Mouse (Mus musculus): ENCODE measurements at regions not wholly inside any gene's neighbourhood (a gene's known extent, or its start where the extent isn't known, plus 50 kb on each side); places are given as distances from the start of the nearest gene placed in this dataset.

DNA sequence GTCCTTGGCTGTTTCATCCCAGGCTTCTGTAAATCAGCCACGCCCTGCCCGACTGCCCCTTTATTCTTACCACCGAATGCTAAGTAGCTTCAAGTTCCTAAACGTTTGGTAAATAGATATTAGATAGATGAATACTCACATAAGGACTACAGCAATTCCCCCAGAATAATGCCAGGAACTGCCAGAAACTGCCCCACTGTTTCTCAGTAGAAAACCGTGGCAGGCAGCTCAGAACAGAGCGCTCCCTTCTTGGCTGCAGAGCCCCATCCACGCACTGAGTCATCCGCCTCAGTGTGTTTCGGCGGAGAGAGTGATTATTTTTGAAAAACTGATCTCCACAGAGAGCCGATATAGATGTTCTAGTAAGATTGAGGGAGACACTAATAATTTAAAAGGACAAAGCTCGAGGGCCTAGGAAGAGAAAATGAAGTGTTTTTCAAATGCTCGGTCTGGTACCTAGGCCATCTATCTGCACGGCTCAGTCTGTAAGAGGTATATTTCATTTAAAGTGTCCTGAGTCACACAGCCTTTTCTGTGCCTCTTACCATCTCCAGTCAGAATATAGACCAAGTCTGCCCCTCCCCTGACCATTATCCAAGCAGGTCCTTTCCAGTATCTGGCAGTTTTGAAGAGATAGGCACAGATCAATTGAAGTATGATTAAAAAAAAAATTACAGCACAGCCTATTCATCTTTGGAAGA is 94.4 kb upstream of the Gm47985 start:
- TF ChIP-seq CTCF (IDR thresholded peaks at IDR 0.05; ENCODE audit: low read depth, low read length): no peak
- TF ChIP-seq POLR2A (IDR thresholded peaks at IDR 0.05; ENCODE audit: borderline replicate concordance, low read depth, low read length): no peak
- Histone ChIP-seq H3K4me1 (ENCODE audit: control insufficient read depth, insufficient read depth, low read length) (no peaks in the 10 kb centered on the region), H3K4me3 (ENCODE audit: insufficient read depth, low read length) (no peak overlapping the region), H3K27ac (ENCODE audit: insufficient read depth, low read depth, low read length) (no peak overlapping the region)

DNA sequence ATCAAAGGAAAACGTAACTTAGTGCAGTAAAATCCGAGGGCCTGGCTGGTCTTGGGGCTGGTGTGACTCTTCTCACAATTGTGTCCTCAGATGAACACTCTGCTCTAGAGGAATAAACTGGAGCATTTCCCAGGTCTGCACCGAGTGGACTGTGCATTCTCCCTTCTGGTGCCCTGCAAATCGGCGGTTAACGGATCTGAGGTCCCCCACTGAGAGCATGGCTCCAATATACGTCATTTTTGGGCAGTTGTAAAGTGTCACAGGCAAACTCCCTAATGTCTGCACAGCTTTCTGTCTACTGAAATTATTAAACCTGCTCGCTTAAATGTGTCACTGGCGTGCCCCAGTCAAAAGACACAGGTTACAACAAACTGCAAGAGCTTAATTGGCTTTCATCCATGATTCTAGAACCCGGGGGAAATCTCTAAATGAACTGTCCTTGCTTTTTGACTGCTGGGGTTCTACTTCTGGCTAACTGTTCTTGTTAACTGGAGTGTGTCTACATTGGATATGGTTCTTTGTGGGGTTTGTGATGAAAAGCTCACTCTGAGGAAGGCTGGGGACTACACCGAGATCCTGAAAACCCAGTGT is 93.7 kb upstream of the Gm47985 start:
- H3K4me1 ChIP-seq (ENCODE audit: control insufficient read depth, insufficient read depth, low read length): no peaks in the 10 kb centered on the region
- H3K27ac ChIP-seq (ENCODE audit: insufficient read depth, low read depth, low read length): no peak overlapping the region
- H3K4me3 ChIP-seq (ENCODE audit: insufficient read depth, low read length): no peak overlapping the region
- TF ChIP-seq CTCF (IDR thresholded peaks at IDR 0.05; ENCODE audit: low read depth, low read length): no peak
- no peak for TF ChIP-seq POLR2A (IDR thresholded peaks at IDR 0.05; ENCODE audit: borderline replicate concordance, low read depth, low read length)

DNA sequence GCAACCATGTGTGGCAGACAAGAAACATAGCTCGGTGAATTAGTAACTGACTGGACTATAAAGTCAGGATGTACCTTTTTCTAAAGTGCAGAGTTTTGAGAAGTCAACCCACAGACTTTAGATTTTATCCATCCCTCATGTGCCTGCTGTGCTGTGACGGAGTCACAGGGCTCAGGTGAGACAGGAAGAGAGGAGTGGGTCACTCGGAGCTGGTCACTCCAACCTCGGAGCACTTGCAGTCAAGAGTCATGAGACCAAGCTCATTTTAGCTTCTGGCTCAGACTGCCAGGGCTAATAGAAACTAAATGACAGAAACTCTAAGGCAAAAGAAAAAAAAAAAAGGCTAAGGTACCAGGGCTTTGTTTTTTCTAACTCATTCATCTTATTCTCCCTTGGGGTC is 90.3 kb upstream of the Gm47985 start:
- Histone ChIP-seq H3K27ac (ENCODE audit: insufficient read depth, low read depth, low read length) (no peak overlapping the region), H3K4me1 (ENCODE audit: control insufficient read depth, insufficient read depth, low read length) (peaks cover 5% of the 10 kb centered on the region), H3K4me3 (ENCODE audit: insufficient read depth, low read length) (no peak overlapping the region)
- TF ChIP-seq CTCF (IDR thresholded peaks at IDR 0.05; ENCODE audit: low read depth, low read length) (no peak), POLR2A (IDR thresholded peaks at IDR 0.05; ENCODE audit: borderline replicate concordance, low read depth, low read length) (no peak)

DNA sequence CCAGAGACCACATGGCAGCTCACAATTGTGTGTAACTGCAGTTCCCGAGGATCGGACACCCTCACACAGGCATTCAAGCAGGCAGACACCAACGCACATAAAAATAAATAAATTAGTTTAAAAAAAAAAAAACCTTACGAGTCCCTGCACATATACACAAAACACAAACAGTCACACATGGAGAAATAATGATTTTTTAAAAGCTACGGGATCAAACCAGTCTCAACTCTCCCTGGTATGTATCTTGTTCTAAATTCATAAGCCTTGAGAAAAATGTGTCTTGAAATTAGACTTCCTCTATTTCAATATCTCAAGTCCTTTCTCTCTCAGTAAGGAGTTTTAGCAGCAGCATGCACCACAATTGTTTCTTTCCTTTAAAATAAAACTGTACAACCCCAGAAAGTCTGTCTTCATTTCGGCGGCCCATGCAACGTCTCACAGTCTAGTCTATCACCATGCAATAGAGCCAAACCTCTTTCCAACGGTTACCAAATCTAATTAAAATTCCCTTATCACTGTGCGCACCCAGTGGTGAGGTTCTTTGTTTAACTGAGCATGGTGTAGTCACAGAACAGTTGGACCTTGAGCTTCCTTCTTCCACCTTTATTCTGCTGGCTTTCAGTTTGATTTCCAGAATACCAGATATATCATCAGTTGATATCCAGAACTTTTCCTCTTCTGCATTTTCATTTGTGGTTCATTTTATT is 86.8 kb upstream of the Gm47985 start:
- Histone ChIP-seq H3K4me3 (ENCODE audit: insufficient read depth, low read length) (peak overlapping the region; percentile 6; the same call in 1 of the 2 replicates), H3K27ac (ENCODE audit: insufficient read depth, low read depth, low read length) (peak overlapping the region; percentile 5; the same call in 1 of the 2 replicates), H3K4me1 (ENCODE audit: control insufficient read depth, insufficient read depth, low read length) (peaks cover 5% of the 10 kb centered on the region)
- no peak for TF ChIP-seq CTCF (IDR thresholded peaks at IDR 0.05; ENCODE audit: low read depth, low read length)
- no peak for TF ChIP-seq POLR2A (IDR thresholded peaks at IDR 0.05; ENCODE audit: borderline replicate concordance, low read depth, low read length)

GRCm38 (mm10) chr1:151096079-151096478 is 86.3 kb upstream of the Gm47985 start:
- H3K4me1 ChIP-seq (ENCODE audit: control insufficient read depth, insufficient read depth, low read length): peaks cover 5% of the 10 kb centered on the region
- no peak for TF ChIP-seq CTCF (IDR thresholded peaks at IDR 0.05; ENCODE audit: low read depth, low read length)
- TF ChIP-seq POLR2A (IDR thresholded peaks at IDR 0.05; ENCODE audit: borderline replicate concordance, low read depth, low read length): no peak
- H3K27ac ChIP-seq (ENCODE audit: insufficient read depth, low read depth, low read length): no peak overlapping the region; the same call in 1 of the 2 replicates
- H3K4me3 ChIP-seq (ENCODE audit: insufficient read depth, low read length): peak overlapping the region; percentile 49

DNA sequence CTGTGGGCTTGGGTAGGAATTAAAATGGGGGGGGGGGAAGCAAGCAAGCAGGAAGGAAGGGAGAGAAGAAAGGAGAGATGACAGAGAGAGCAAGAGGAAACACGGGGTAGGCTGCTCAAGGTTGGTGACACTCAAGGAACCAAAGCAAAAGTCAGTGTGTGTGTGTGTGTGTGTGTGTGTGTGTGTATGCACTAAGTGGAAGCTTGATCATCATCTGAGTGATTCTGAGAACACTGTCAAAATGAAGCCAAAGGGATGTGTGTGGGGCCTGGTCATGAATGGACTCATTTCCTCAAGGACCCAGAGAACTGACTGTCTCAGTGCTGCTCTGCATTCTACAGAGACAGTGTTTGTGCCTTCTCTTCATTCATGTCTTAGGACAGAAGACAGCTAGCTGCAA is 84.8 kb upstream of the Gm47985 start:
- no peak overlapping the region for H3K27ac ChIP-seq (ENCODE audit: insufficient read depth, low read depth, low read length)
- H3K4me3 ChIP-seq (ENCODE audit: insufficient read depth, low read length): no peak overlapping the region
- H3K4me1 ChIP-seq (ENCODE audit: control insufficient read depth, insufficient read depth, low read length): peaks cover 5% of the 10 kb centered on the region
- no peak for TF ChIP-seq POLR2A (IDR thresholded peaks at IDR 0.05; ENCODE audit: borderline replicate concordance, low read depth, low read length)
- no peak for TF ChIP-seq CTCF (IDR thresholded peaks at IDR 0.05; ENCODE audit: low read depth, low read length)

DNA sequence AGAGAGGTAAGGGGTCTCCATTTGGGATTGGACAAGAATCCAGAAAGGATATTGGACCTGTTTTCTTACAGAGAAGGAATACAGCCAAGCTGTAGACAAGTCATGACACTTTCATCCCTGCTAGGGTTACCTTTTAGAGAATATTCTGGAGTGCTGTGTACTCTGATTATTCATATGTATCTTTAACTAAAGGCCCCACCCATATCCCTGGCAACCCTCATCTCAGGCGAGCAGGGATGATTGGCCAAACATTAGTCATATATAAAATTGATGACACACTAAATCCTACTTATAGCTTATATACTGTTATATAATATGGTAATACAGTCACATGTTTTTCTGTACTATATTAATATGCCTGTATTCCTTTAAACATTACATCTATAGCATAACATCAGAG is 83.6 kb upstream of the Gm47985 start:
- peaks cover 13% of the 10 kb centered on the region for H3K4me1 ChIP-seq (ENCODE audit: control insufficient read depth, insufficient read depth, low read length)
- no peak for TF ChIP-seq POLR2A (IDR thresholded peaks at IDR 0.05; ENCODE audit: borderline replicate concordance, low read depth, low read length)
- no peak for TF ChIP-seq CTCF (IDR thresholded peaks at IDR 0.05; ENCODE audit: low read depth, low read length)
- H3K4me3 ChIP-seq (ENCODE audit: insufficient read depth, low read length): no peak overlapping the region
- no peak overlapping the region for H3K27ac ChIP-seq (ENCODE audit: insufficient read depth, low read depth, low read length)

- H3K27ac ChIP-seq (ENCODE audit: insufficient read depth, low read depth, low read length): no peak overlapping the region
- no peak overlapping the region for H3K4me3 ChIP-seq (ENCODE audit: insufficient read depth, low read length)
- TF ChIP-seq POLR2A (IDR thresholded peaks at IDR 0.05; ENCODE audit: borderline replicate concordance, low read depth, low read length) (no peak), CTCF (IDR thresholded peaks at IDR 0.05; ENCODE audit: low read depth, low read length) (no peak)
- H3K4me1 ChIP-seq (ENCODE audit: control insufficient read depth, insufficient read depth, low read length): peaks cover 22% of the 10 kb centered on the region
Observed at GRCm38 (mm10) chr1:151100565-151101483, 81.5 kb upstream of the Gm47985 start.

DNA sequence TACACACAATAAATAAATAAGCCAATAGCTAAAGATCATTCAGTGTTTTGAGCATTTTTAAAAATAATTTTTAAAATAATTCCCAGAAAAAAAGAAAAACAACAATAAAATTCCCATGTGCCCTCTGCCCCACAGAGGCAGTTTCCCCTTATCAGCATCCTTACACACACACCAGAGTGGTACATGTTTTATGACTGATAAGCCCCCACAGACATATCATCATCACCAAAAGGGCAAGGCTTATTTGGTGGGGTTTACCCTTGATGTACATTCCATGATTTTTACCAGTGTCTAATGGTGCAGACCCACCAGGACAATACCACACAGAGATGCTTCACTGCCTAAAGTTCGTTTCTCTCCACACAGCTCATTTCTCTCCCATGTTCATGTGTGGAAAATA is 80.8 kb upstream of the Gm47985 start:
- H3K4me1 ChIP-seq (ENCODE audit: control insufficient read depth, insufficient read depth, low read length): peaks cover 20% of the 10 kb centered on the region
- TF ChIP-seq POLR2A (IDR thresholded peaks at IDR 0.05; ENCODE audit: borderline replicate concordance, low read depth, low read length) (no peak), CTCF (IDR thresholded peaks at IDR 0.05; ENCODE audit: low read depth, low read length) (no peak)
- no peak overlapping the region for H3K4me3 ChIP-seq (ENCODE audit: insufficient read depth, low read length)
- H3K27ac ChIP-seq (ENCODE audit: insufficient read depth, low read depth, low read length): no peak overlapping the region

Data from bone marrow macrophage, adult 2 months (primary cell).